Mouse (Mus musculus): ENCODE measurements at regions not wholly inside any gene's neighbourhood (a gene's known extent, or its start where the extent isn't known, plus 50 kb on each side); places are given as distances from the start of the nearest gene placed in this dataset.
A peak's percentile ranks its signal among the peaks of the same experiment; 100 is the strongest.

DNA sequence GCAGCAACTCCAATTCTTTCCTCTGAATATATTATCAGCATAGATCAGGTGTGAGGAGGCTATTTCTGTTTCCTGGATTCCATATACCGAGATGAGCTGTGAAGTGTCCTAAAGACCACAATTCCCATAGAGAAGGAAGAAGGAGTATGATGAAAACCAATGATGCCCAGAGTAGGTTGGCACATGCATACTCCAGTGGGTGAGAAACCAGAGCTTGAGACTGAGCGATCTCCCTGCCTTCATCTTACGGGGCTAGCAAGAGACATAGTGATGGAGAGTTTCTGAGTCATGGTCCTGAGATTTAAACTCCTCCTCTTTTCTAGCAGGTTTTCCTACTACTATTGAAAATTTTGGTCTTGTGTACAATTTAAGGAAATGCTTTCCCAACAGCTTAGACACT, 103.1 kb upstream of the Atp5g3 start:
- peaks cover 2% of the 10 kb centered on the region for H3K27me3 ChIP-seq (replicated peaks)
- no peak for TF ChIP-seq GABPA (IDR thresholded peaks at IDR 0.05; ENCODE audit: insufficient replicate concordance, low read depth, low read length)
- TF ChIP-seq MYC (IDR thresholded peaks at IDR 0.05; ENCODE audit: low read depth, low read length), result no peak
- TF ChIP-seq TCF12 (IDR thresholded peaks at IDR 0.05; ENCODE audit: low read depth, low read length), result no peak
- no peak for TF ChIP-seq UBTF (IDR thresholded peaks at IDR 0.05; ENCODE audit: low read depth, low read length)
- TF ChIP-seq USF1 (IDR thresholded peaks at IDR 0.05; ENCODE audit: low read depth, low read length), result no peak
- no peak for TF ChIP-seq MAX (IDR thresholded peaks at IDR 0.05; ENCODE audit: low read length)
- no peak for TF ChIP-seq ETS1 (conservative IDR thresholded peaks at IDR 0.05; ENCODE audit: low read depth, low read length)
- no peak for TF ChIP-seq BHLHE40 (IDR thresholded peaks at IDR 0.05; ENCODE audit: low read depth, low read length)
- no peak for TF ChIP-seq RCOR1 (conservative IDR thresholded peaks at IDR 0.05; ENCODE audit: low read depth, low read length)
- no peak for TF ChIP-seq PAX5 (IDR thresholded peaks at IDR 0.05; ENCODE audit: low read length)
- no peak for TF ChIP-seq KAT2A (IDR thresholded peaks at IDR 0.05; ENCODE audit: insufficient replicate concordance, low read length)
- no peak for TF ChIP-seq ZKSCAN1 (IDR thresholded peaks at IDR 0.05; ENCODE audit: borderline replicate concordance, low read depth, low read length)
- no peak for TF ChIP-seq MAFK (IDR thresholded peaks at IDR 0.05; ENCODE audit: insufficient replicate concordance, low read length)
- TF ChIP-seq E2F4 (IDR thresholded peaks at IDR 0.05; ENCODE audit: insufficient replicate concordance, low read depth, low read length), result no peak
- no peak for TF ChIP-seq NELFE (IDR thresholded peaks at IDR 0.05; ENCODE audit: low read depth, low read length)
- no peak for TF ChIP-seq NRF1 (IDR thresholded peaks at IDR 0.05; ENCODE audit: low read depth, low read length)
- TF ChIP-seq JUN (IDR thresholded peaks at IDR 0.05; ENCODE audit: insufficient read depth, low read depth, low read length), result no peak
- no peak for TF ChIP-seq SIN3A (IDR thresholded peaks at IDR 0.05; ENCODE audit: low read length)
- no peak for TF ChIP-seq MAZ (IDR thresholded peaks at IDR 0.05; ENCODE audit: low read depth, low read length)
- TF ChIP-seq ZMIZ1 (IDR thresholded peaks at IDR 0.05; ENCODE audit: low read depth, low read length), result no peak
- no peak overlapping the region for H3K4me2 ChIP-seq (ENCODE audit: insufficient read depth, low read depth, poor library complexity, severe bottlenecking)
- no peaks in the 10 kb centered on the region for H3K79me2 ChIP-seq (replicated peaks; ENCODE audit: control insufficient read depth, extremely low read depth, insufficient read depth, poor library complexity, severe bottlenecking)
- H3K27ac ChIP-seq (ENCODE audit: insufficient read depth, low read depth), result no peak overlapping the region
- peaks cover 8% of the 10 kb centered on the region for H3K9me3 ChIP-seq (replicated peaks; ENCODE audit: low read length)
- no peak overlapping the region for H3K9ac ChIP-seq (ENCODE audit: insufficient read depth, low read depth)
- dilution Hi-C loops (cut with MboI; ENCODE audit: extremely low pct_ligation_motif_present, extremely low pct_unique_long_range_greater_than_20kb, low sequenced_read_pairs) (no loop called here), in situ Hi-C loops (cut with MboI; ENCODE audit: low pct_ligation_motif_present, low pct_unique_long_range_greater_than_20kb, low sequenced_read_pairs) (no loop called here)
- H3K4me3 ChIP-seq (replicated peaks in 1 of 3; ENCODE audit: low read depth in 2 of 3, low read length in 2 of 3, poor library complexity in 1 of 3), result no peak overlapping the region
- no peak for DNase-seq (ENCODE audit: extremely low read depth)
- no peaks in the 10 kb centered on the region for H3K36me3 ChIP-seq (replicated peaks in 1 of 2; ENCODE audit: control insufficient read depth in 1 of 2, insufficient read depth in 1 of 2, low read length in 1 of 2)
- no peaks in the 10 kb centered on the region for H3K4me1 ChIP-seq (ENCODE audit: control insufficient read depth in 1 of 2, insufficient read depth in 2 of 2)

GRCm38 (mm10) chr2:73998531-73998930, 87.4 kb upstream of the Atp5g3 start:
- Histone ChIP-seq H3K27me3 (replicated peaks) (peaks cover 3% of the 10 kb centered on the region), H3K36me3 (replicated peaks in 1 of 2; ENCODE audit: control insufficient read depth in 1 of 2, insufficient read depth in 1 of 2, low read length in 1 of 2) (no peaks in the 10 kb centered on the region), H3K9me3 (replicated peaks; ENCODE audit: low read length) (no peaks in the 10 kb centered on the region), H3K9ac (ENCODE audit: insufficient read depth, low read depth) (no peak overlapping the region), H3K4me2 (ENCODE audit: insufficient read depth, low read depth, poor library complexity, severe bottlenecking) (no peak overlapping the region; the same call in 1 of the 2 replicates), H3K27ac (ENCODE audit: insufficient read depth, low read depth) (no peak overlapping the region), H3K79me2 (replicated peaks; ENCODE audit: control insufficient read depth, extremely low read depth, insufficient read depth, poor library complexity, severe bottlenecking) (no peaks in the 10 kb centered on the region), H3K4me3 (replicated peaks in 1 of 3; ENCODE audit: low read depth in 2 of 3, low read length in 2 of 3, poor library complexity in 1 of 3) (no peak overlapping the region), H3K4me1 (ENCODE audit: control insufficient read depth in 1 of 2, insufficient read depth in 2 of 2) (no peaks in the 10 kb centered on the region)
- in situ Hi-C loops (cut with MboI; ENCODE audit: low pct_ligation_motif_present, low pct_unique_long_range_greater_than_20kb, low sequenced_read_pairs), result loop anchor here (25.0 kb wide), 1 partner anchor 411 kb away; the partner anchor contains the start of gene Chrna1
- no peak for TF ChIP-seq MYC (IDR thresholded peaks at IDR 0.05; ENCODE audit: low read depth, low read length)
- TF ChIP-seq ELF1 (IDR thresholded peaks at IDR 0.05; ENCODE audit: low read depth, low read length), result no peak
- peak; percentile 68 for TF ChIP-seq SMC3 (IDR thresholded peaks at IDR 0.05; ENCODE audit: low read depth, low read length)
- TF ChIP-seq RAD21 (IDR thresholded peaks at IDR 0.05; ENCODE audit: low read depth, low read length), result peak; percentile 83
- TF ChIP-seq CTCF (conservative IDR thresholded peaks at IDR 0.05 in 1 of 2, IDR thresholded peaks at IDR 0.05 in 1 of 2; ENCODE audit: low read depth in 2 of 2, low read length in 2 of 2), result peak; percentile 42 to 88; a peak in 3 of 4 replicates
- TF ChIP-seq KAT2A (IDR thresholded peaks at IDR 0.05; ENCODE audit: insufficient replicate concordance, low read length), result 0 out of 2 replicates have a peak, but pooled peaks have one; percentile 42
- no peak for TF ChIP-seq USF1 (IDR thresholded peaks at IDR 0.05; ENCODE audit: low read depth, low read length)
- dilution Hi-C loops (cut with MboI; ENCODE audit: extremely low pct_ligation_motif_present, extremely low pct_unique_long_range_greater_than_20kb, low sequenced_read_pairs), result no loop called here
- DNase-seq (ENCODE audit: extremely low read depth), result peak; percentile 67
